Comparison of ENCODE assay signal across 28 mouse cellular contexts in the genomic region with DNA sequence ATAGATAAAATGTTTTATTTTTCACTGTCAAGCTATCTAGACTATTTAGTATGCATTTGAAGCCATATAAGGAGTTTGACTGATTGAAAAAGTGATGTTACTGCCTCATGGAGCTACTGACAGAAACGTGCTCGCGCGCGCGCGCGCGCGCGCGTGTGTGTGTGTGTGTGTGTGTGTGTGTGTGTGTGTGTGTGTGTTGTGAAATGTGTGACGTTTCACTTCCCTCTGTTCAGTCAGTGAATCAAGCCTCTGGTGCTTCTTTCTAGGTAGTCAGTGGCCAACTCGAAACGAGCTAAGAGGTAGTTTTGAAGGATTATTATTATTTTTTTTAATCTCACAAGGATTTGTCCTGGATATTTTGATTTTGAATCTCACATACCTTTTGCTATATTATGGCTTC. TPM values are rescaled to one million over a fixed set of nuclear protein-coding genes. Genes with fewer than 3 reads are reported as not detected.
"Had no signal": no experiment of that assay in that cellular context is flagged by ENCODE, and none has a peak within 500 bp of the region (broad histone marks: within the 10 kb centered on the region; RNA-seq: fewer than 3 reads in every experiment).

No protein-coding gene starts in this region.

- H3K4me1 ChIP-seq: embryonic facial prominence, embryonic 10.5 days; embryonic facial prominence, embryonic 12.5 days; embryonic facial prominence, embryonic 13.5 days; embryonic facial prominence, embryonic 15.5 days; forebrain, embryonic 10.5 days; forebrain, embryonic 12.5 days; forebrain, embryonic 13.5 days; forebrain, embryonic 15.5 days had no signal

- H3K9me3 ChIP-seq: embryonic facial prominence, embryonic 13.5 days; embryonic facial prominence, embryonic 15.5 days; forebrain, embryonic 12.5 days; forebrain, embryonic 13.5 days; forebrain, embryonic 15.5 days had no signal

- H3K4me3 ChIP-seq: embryonic facial prominence, embryonic 10.5 days; embryonic facial prominence, embryonic 12.5 days; embryonic facial prominence, embryonic 13.5 days; embryonic facial prominence, embryonic 15.5 days; erythroblast, embryonic 14.5 days; forebrain, embryonic 10.5 days; forebrain, embryonic 12.5 days; forebrain, embryonic 13.5 days; forebrain, embryonic 15.5 days; gastrocnemius, adult 2 months; heart, adult 2 months had no signal

- ATAC-seq: forebrain, embryonic 13.5 days; forebrain, embryonic 14.5 days; forebrain, embryonic 15.5 days; forebrain, embryonic 16.5 days had no signal

- DNase-seq: cerebellum, adult 2 months; cerebellum, adult 8-10 months; cerebellum, adult 9-10 months; cerebellum, adult 9-11 months; cerebellum, postnatal 10 days; cerebellum, postnatal 14 days; cerebellum, postnatal 25 days; cerebellum, postnatal 36 days; embryo, embryonic 11 days; gastrocnemius, adult 2 months; gastrocnemius, postnatal 10 days; gastrocnemius, postnatal 14 days; gastrocnemius, postnatal 25 days; gastrocnemius, postnatal 36 days; heart, adult 11 months; heart, adult 18-20 months; heart, adult 2 months had no signal

- H3K9ac ChIP-seq: embryonic facial prominence, embryonic 12.5 days; embryonic facial prominence, embryonic 13.5 days; embryonic facial prominence, embryonic 15.5 days; forebrain, embryonic 12.5 days; forebrain, embryonic 13.5 days; forebrain, embryonic 15.5 days had no signal

- H3K36me3 ChIP-seq: embryonic facial prominence, embryonic 15.5 days; forebrain, embryonic 12.5 days; forebrain, embryonic 15.5 days had no signal

- H3K4me2 ChIP-seq: embryonic facial prominence, embryonic 12.5 days; embryonic facial prominence, embryonic 13.5 days; embryonic facial prominence, embryonic 15.5 days; forebrain, embryonic 12.5 days; forebrain, embryonic 13.5 days; forebrain, embryonic 15.5 days had no signal

- H3K27me3 ChIP-seq: embryonic facial prominence, embryonic 12.5 days; embryonic facial prominence, embryonic 13.5 days; embryonic facial prominence, embryonic 15.5 days; forebrain, embryonic 12.5 days; forebrain, embryonic 13.5 days; forebrain, embryonic 15.5 days had no signal

- H3K27ac ChIP-seq: embryonic facial prominence, embryonic 10.5 days; embryonic facial prominence, embryonic 12.5 days; embryonic facial prominence, embryonic 13.5 days; embryonic facial prominence, embryonic 15.5 days; forebrain, embryonic 10.5 days; forebrain, embryonic 12.5 days; forebrain, embryonic 13.5 days; forebrain, embryonic 15.5 days; gastrocnemius, adult 2 months; heart, adult 2 months had no signal

RNA-seq across cellular contexts. Expression of a gene that starts 10.7 kb away (rescaled TPM):
- polyA plus RNA-seq: erythroblast, embryonic 14.5 days had no signal
